Mouse (Mus musculus) hematopoietic multipotent progenitor cell, adult 10-12 weeks (in vitro differentiated cells): Measurements from ENCODE around the gene Myo19. TPM values are rescaled to one million over a fixed set of nuclear protein-coding genes. Genes with fewer than 3 reads are reported as not detected.

Source experiments
- polyA plus RNA-seq: library from polyadenylated mRNA; stranded (reverse); fragments of >175 nt; gene quantifications from 2 replicates; pipeline ENCODE4 v1.2.3, GENCODE M21; 2012; ENCODE audit warnings: low replicate concordance

Myo19 gene
- 7.4 and 12.7 TPM in 2 replicates for polyA plus RNA-seq

DNA sequence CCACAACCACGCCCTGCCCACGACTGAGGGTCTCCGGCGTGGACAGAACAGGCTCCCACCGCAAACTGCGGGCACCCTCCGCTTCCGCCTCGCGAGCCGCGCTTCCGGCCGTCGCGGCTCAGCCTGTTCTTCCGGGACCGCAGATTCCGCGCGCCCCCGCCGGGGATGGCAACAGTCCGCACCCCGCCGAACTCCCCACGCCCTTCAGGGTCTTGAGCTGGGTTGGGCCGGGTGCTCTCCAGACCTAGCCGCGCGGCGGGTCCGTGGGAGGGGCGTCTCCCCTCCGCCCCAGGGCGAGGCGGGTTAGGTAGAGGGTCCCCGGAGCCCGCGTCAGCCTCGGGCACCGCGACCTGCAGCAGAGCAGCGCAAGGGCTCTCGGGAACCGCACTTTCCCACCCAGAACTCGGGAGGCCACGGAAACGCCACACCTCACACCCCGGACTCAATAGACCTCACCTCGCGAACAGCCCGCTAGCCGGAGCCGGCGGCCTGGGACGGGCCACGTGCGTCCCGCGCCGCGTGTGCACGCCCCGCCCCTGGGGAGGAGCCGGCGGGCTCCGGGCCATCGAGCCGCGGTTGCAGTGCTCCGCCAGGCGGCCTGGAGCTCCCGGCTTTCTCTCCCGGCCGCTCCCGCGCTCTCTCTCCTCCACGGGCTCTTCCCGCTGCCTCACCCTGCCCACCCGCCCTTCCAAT lies at the start of gene Myo19, which contains the start of gene Pigw:
Gene Myo19, plus strand, starts transcription at position 377 of the 693 bp plus-strand sequence.
Gene Pigw, minus strand, starts transcription at position 514 of the 693 bp plus-strand sequence.

DNA sequence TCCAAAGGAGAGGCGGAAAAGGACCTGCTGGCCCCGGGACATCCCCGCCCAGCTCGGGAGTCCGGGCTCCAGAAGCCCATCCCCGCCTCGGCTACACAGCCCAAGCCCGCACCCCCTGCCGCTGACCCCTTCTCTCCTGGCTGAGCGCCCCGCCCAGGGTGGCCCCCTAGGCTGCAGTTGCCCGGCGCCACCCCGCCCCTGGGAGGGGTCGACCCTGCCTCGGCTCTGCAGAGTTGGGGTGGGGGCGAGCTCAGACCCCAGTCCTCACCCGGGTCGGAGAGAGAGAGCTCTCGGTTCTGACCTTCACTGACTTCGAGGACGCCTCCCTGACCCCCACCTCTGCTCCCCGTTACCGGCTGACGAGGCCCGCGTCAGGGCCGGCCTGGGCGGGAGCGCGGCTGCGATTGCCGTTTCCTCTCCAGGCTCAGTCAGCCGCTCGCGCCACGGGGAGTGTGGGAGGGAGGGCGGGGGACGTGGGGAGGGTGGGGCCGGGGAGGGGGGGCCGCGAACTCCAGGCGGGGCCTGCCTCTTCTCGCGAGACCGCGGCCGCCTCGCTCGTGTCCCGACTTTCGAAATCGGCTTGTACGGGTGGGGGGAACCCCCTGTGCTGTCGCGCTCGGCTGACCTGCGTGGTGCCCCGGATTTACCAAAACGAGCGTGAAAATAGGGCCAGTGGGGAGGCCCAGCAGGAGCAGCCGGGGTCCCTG lies 9.5 kb upstream of the Myo19 start, which contains the start of gene Ggnbp2:
Gene Ggnbp2, minus strand, starts transcription at position 481 of the 707 bp plus-strand sequence.

GRCm38 (mm10) chr11:84916053-84916702 lies 36.2 kb downstream of the Myo19 start, which contains the start of gene Znhit3:
Gene Znhit3 (minus strand): TSS chr11:84916366.

DNA sequence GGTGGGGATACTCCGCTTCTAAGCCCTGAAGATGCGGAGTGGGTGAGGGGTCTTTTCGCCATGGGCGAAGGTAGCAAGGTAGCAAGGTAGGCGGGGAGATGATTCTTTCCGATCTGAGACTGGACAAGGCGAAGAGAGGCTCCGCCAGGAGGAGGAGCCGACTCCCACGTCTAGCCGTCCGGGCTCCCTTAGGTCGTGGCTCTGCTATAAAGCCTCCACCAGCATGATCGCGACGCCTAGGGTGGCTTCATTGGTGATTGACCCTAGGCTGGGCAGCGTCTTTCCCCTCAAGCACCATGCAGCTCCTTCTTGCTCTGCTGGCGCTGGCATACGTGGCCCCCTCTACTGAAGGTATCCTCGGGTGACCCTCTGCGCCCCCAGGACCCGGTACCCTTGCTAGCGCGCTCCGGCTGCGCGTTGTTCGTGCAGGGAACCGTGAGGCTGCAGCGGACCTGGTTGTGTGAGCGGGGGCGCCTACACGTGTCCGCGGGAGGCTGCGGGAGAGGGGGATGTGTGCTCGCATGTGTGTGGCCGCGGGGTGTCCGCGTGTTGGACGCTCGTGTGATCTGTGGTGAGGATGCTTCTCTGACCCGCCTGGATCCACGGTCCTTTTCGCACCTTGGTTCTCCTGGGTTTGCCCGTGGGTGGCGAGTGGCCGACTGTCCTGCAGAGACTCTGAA lies 77.8 kb downstream of the Myo19 start, which contains the start of gene Car4:
Gene Car4, plus strand, starts transcription at position 196 of the 680 bp plus-strand sequence.

Other genes starting within 250 kb of the Myo19 start
- 8.2 and 12.2 TPM in 2 replicates for gene Mrm1, start 60.6 kb upstream of the Myo19 start, polyA plus RNA-seq
- gene Dhrs11, start 51.2 kb upstream of the Myo19 start, polyA plus RNA-seq: 12.8 and 36.0 TPM in 2 replicates
- 84.8 and 114 TPM in 2 replicates for gene Ggnbp2, start 9.3 kb upstream of the Myo19 start, polyA plus RNA-seq
- gene Pigw, start 137 bp downstream of the Myo19 start, polyA plus RNA-seq: 1.3 and 2.4 TPM in 2 replicates
- 1.6 and 1.8 TPM in 2 replicates for gene Znhit3, start 36.2 kb downstream of the Myo19 start, polyA plus RNA-seq
- not detected in 2 replicates for gene Car4, start 77.6 kb downstream of the Myo19 start, polyA plus RNA-seq